Mouse (Mus musculus): ENCODE data around the gene Pld3.

DNA sequence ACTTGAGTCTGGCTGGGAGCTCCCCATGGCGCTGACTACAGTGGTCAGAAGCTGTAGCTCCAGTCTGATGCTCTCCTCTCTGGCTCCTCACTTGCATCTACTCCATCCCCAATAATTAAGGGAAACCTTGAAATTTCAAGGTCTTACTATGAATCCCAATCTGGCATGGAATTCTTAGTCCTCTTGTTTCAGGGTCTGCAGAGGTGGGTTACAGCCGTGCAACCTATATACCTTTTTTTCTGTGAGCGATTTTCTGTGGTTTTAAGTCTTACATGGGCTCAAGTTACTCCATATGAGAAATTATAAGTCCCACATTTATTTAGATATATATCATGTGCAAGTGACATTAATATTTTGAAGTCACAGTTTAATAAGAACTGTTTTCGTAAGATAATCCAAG is 37.1 kb upstream of the Pld3 start:
- no peak for TF ChIP-seq CTCF (IDR thresholded peaks at IDR 0.05; ENCODE audit: extremely low read depth, insufficient read depth, low read length)
- TF ChIP-seq POLR2A (IDR thresholded peaks at IDR 0.05; ENCODE audit: extremely low read depth, insufficient read depth, low read length), result no peak

All from cortical plate, adult 2 months (tissue).